Mouse (Mus musculus): ENCODE measurements around the gene Txlnb. TPM values are rescaled to one million over a fixed set of nuclear protein-coding genes. Genes with fewer than 3 reads are reported as not detected.

The Txlnb gene
- polyA plus RNA-seq, 1 experiment from 2014 or later = 1.7 TPM

DNA sequence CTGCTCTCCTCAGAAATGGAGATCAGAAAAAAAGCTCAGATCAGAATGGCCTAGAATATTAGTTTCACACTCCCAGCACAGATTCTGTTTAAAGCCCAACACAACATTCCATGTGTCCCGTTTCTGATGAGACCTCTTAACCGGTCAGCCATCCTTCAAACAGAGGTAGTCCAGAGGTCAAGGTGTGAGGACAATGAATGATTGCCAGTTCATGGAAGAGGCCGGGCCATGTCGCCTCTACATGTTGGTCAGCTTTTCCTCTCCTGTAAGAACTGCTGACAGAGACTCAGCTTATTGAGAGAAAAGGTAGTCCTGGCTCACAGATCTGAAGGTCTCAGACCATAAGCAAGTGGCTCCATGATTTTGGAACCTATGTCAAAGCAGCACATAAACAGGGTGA, 33.2 kb downstream of the Txlnb start:
- WGBS = 82% methylated on average over 4 of the region's 4 CpGs

DNA sequence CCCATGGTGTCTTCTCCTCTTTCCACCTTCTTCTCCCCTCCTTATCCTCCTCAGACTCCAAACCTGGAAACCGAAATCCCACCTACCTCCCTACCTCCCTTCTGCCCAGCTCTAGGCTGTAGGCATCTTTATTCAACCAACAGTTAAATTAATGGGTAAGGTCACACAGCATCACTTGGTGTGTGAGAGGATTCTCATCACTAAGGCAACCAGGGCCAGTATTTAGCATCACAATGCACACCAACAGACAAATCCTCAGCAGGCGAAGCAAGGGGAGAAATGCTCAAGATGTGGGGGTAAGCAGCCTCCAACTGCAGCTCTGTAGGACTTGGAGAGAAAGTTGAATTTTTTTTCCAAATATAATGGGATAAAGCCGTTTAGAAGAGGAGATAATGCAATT, 35.0 kb downstream of the Txlnb start:
- no peak overlapping the region for H3K27ac ChIP-seq (replicated peaks)
- no peak overlapping the region for H3K9ac ChIP-seq
- no peak overlapping the region for H3K4me2 ChIP-seq
- 11% methylated on average over 3 of the region's 3 CpGs for WGBS
- no peaks in the 10 kb centered on the region for H3K9me3 ChIP-seq
- no peaks in the 10 kb centered on the region for H3K27me3 ChIP-seq
- no peak overlapping the region for H3K4me3 ChIP-seq
- no peaks in the 10 kb centered on the region for H3K36me3 ChIP-seq
- ATAC-seq (ENCODE audit: low FRiP score, low read depth) = no peak
- peaks cover 4% of the 10 kb centered on the region for H3K4me1 ChIP-seq (replicated peaks)

More for the DNA sequence above, 33.2 kb downstream of the Txlnb start:
- Histone ChIP-seq H3K4me2 (no peak overlapping the region), H3K4me3 (no peak overlapping the region), H3K9me3 (no peaks in the 10 kb centered on the region), H3K36me3 (no peaks in the 10 kb centered on the region), H3K27ac (replicated peaks) (no peak overlapping the region), H3K27me3 (no peaks in the 10 kb centered on the region), H3K9ac (no peak overlapping the region), H3K4me1 (replicated peaks) (peaks cover 4% of the 10 kb centered on the region)
- ATAC-seq (ENCODE audit: low FRiP score, low read depth) = no peak

DNA sequence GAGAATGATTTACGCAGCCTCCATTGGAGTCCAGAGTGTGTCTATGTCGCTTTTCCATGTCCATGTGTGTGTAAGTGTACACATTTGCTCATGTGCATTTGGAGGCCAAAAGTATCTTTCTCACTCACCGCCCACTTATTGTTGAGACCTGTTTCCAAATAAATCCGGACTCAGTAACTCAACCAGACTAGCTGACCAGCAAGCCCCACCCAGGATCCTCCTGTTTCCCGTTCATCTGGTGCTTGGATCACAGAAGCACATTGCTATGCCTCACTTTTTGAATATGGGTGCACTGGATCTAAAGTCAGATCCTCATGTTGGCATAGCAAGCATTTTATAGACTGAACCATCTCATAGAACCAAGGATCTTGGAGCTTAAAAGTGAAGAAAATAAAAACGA, 39.0 kb downstream of the Txlnb start:
- H3K9ac ChIP-seq = no peak overlapping the region
- H3K4me2 ChIP-seq = no peak overlapping the region
- 84% methylated on average over 6 of the region's 6 CpGs for WGBS
- no peak overlapping the region for H3K27ac ChIP-seq (replicated peaks)
- H3K27me3 ChIP-seq = no peaks in the 10 kb centered on the region
- ATAC-seq (ENCODE audit: low FRiP score, low read depth) = no peak
- H3K36me3 ChIP-seq = no peaks in the 10 kb centered on the region
- no peaks in the 10 kb centered on the region for H3K9me3 ChIP-seq
- H3K4me3 ChIP-seq = no peak overlapping the region
- H3K4me1 ChIP-seq (replicated peaks) = no peaks in the 10 kb centered on the region

DNA sequence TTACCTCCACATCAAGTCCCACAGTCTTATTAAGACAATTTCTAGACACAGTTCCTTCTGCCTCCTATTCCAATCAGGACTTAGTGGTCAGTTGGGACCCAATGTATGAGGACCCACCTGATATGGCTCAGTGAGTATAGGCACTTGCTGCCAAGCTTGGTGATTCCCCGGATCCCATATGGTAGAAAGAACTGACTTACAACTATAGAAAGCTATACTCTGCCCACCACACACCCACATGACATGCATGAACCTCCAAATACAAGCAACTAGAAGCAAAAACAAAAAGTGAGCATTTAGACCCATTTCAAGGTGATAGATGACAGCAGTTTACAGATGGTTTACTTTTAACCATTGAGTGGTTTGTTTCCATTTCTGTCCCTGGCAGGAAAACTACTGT, 40.2 kb downstream of the Txlnb start:
- no peaks in the 10 kb centered on the region for H3K36me3 ChIP-seq
- no peak overlapping the region for H3K27ac ChIP-seq (replicated peaks)
- H3K4me2 ChIP-seq = no peak overlapping the region
- H3K9ac ChIP-seq = no peak overlapping the region
- H3K4me1 ChIP-seq (replicated peaks) = no peaks in the 10 kb centered on the region
- ATAC-seq (ENCODE audit: low FRiP score, low read depth) = no peak
- H3K27me3 ChIP-seq = no peaks in the 10 kb centered on the region
- no peak overlapping the region for H3K4me3 ChIP-seq
- 100% methylated on average over 1 of the region's 1 CpGs for WGBS
- no peaks in the 10 kb centered on the region for H3K9me3 ChIP-seq

DNA sequence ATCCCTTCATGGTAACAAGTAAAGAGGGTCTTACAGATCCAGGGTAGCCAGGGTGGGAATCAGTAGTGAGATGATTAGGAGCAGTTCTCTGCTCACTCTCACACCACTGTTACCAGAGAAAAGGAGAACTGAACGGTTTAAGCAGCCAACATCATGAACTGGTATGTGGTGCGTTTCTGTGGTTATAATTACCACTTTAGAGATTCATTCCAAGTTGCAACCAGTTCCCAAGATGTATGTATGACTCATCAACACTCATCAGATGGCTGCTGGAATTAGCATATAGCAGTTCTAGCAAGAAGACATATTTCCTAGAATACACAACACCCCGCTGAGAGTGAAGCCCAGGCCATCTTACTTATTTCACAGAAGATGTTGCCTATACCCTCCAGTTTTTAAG, 46.0 kb downstream of the Txlnb start:
- no peak overlapping the region for H3K27ac ChIP-seq (replicated peaks)

DNA sequence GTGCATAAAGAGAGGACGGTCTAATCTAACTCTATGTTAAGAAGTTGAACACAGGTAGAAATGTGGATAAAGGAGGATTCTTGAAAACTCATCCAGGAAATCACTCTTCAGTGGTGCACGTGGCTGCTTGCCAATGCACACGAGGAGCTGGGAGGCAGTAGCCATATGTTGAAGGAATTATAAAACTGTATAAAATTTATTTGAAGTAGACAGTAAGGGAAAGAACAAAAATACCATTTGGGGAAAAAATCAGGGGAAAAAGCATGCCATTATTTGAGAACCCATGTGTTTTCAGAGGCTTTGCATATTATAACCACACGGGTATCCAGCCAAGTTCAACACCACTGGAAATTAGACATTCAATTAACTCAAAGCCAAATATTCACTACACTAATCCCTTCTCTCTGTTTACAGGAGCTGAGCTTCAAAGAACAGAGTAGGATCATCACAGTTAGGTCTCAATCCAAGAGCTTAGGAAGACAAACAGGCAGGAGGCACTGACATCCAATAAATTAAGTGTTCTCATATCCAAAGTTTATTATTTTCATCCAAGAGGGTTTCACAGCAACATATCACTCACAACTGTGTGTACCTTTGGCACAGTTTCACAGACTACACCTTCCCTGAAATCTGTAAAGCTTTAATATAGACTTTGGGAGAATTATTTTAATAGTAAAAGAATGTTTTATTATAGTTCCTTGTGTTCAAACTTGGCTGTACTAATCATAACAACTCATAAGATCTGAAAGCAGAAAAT, 48.9 kb downstream of the Txlnb start:
- H3K9ac ChIP-seq = no peak overlapping the region
- no peak overlapping the region for H3K4me3 ChIP-seq
- H3K9me3 ChIP-seq = no peaks in the 10 kb centered on the region
- no peaks in the 10 kb centered on the region for H3K4me1 ChIP-seq (replicated peaks)
- ATAC-seq (ENCODE audit: low FRiP score, low read depth) = no peak
- no peaks in the 10 kb centered on the region for H3K27me3 ChIP-seq
- H3K36me3 ChIP-seq = no peaks in the 10 kb centered on the region
- no peak overlapping the region for H3K27ac ChIP-seq (replicated peaks)
- no peak overlapping the region for H3K4me2 ChIP-seq
- WGBS = 63% methylated on average over 4 of the region's 4 CpGs

More for the DNA sequence above, 46.0 kb downstream of the Txlnb start:
- Histone ChIP-seq H3K4me1 (replicated peaks) (no peaks in the 10 kb centered on the region), H3K9me3 (no peaks in the 10 kb centered on the region), H3K36me3 (no peaks in the 10 kb centered on the region), H3K9ac (no peak overlapping the region), H3K27me3 (no peaks in the 10 kb centered on the region), H3K4me3 (no peak overlapping the region), H3K4me2 (no peak overlapping the region)
- WGBS = 95% methylated on average over 3 of the region's 3 CpGs
- no peak for ATAC-seq (ENCODE audit: low FRiP score, low read depth)

DNA sequence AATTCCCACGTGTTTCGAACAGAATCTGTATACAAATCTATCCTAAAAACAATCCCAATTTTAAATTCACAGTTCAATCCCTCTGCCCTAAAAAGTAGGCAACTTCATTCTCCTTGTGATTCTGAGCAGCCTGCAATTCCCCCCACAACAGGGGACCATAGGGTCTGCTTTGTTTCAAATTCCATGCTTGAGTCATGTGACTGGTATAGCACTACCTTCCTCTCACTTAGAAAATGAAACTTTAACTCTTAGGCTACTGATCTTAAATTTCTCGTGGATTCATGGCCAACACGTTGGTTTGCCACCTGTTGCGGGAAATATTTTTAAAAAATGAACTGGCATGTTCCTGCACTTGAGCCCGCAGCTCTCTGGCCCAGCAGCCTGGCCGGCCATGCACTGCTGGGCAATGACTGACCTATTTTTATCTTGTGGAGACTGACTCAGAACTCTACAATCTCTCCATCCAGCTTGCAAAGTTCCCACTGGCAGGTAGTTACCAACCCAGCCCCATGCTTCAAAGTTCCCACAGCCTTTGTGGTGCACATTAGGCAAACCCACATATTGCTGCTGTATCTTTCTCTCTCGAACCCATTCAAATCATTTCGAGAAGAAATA, 61.7 kb downstream of the Txlnb start:
- Histone ChIP-seq H3K4me1 (replicated peaks) (no peaks in the 10 kb centered on the region), H3K9me3 (0 out of 2 replicates have a peak, but pooled peaks cover 5% of the 10 kb centered on the region), H3K27ac (replicated peaks) (no peak overlapping the region), H3K9ac (no peak overlapping the region), H3K36me3 (no peaks in the 10 kb centered on the region), H3K4me2 (no peak overlapping the region), H3K27me3 (no peaks in the 10 kb centered on the region), H3K4me3 (no peak overlapping the region)
- WGBS = 87% methylated on average over 9 of the region's 9 CpGs
- ATAC-seq (ENCODE audit: low FRiP score, low read depth) = no peak

DNA sequence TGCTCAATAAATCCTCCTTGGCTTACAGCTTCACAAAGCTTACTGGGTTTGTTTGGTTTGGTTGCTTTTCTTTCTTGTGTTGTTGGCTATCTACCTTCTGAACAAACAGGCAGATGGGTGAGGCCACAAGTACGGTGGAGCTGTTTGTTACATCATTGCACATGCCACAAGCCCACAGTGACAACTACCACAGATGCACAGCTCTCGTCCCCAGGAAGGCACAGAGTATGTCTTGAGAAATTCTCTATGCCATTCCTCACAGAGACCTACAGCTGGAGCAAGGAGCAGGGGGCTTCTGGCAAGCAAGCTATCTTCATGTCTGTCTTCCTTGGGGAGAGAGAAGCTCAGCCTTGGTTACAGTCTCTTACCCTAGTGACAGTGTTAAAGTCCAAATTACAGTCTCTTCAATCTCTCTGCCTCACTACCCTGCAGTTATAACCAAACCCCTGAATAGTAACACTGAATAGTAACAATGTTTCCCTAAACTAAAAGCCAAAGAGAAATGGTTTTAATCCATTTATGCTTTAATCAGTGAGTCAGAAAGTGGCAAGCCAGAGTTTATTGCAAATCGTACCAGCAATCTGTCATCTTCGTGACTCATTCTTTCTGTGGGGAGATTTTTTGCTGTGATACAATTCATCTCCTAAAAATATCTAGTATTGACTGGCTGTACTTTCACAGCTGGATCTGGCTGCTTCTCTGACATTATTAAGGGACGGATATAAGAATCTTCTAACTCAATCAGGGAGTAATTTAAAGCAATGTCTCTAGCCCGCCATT, 64.9 kb downstream of the Txlnb start:
- Histone ChIP-seq H3K36me3 (no peaks in the 10 kb centered on the region), H3K4me1 (replicated peaks) (no peaks in the 10 kb centered on the region), H3K4me3 (no peak overlapping the region), H3K27me3 (no peaks in the 10 kb centered on the region), H3K9me3 (0 out of 2 replicates have a peak, but pooled peaks cover 5% of the 10 kb centered on the region), H3K4me2 (no peak overlapping the region), H3K27ac (replicated peaks) (no peak overlapping the region), H3K9ac (no peak overlapping the region)
- 74% methylated on average over 6 of the region's 6 CpGs for WGBS
- ATAC-seq (ENCODE audit: low FRiP score, low read depth) = no peak

DNA sequence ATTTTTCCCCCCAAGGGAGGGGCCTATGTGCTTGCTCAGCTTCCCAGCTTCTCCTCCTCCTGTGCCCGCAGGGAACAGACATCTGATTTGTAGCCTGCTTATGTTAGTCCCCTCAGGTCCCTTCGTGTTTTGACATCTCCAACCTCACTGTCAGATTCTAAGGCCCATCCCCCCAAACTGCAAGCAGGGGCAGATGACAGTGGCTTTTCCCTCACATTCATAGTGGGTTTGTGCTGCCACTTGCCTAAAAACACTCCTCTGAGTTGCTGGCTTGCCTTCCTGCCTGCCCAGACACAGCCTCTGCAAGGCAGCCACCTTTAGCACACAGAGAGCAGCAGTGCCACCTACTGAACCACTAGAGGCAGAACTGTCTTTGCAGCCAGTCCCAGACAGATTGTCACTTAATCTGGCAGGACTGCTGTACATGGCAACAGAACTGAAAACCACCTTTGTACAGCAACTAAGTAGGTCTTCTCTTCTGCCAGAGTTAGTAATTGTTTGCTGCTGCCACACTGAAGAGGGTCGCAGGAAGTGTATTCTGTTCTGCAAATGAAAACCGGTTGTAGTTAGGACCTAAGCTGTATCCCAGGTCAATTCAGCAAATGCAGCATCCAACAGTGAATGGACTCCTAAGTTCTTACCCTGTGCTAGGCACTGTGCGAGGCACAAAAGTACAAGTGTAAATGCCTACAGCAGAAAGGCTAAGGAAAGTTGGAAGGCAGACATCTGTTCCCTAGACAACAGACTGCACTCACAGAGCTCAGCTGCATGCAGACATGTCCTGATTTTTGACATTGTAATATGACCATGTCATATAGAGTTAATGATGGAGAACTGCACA, 74.0 kb downstream of the Txlnb start:
- no peak overlapping the region for H3K27ac ChIP-seq (replicated peaks)
- H3K9me3 ChIP-seq = no peaks in the 10 kb centered on the region
- ATAC-seq (ENCODE audit: low FRiP score, low read depth) = peak; percentile 97

DNA sequence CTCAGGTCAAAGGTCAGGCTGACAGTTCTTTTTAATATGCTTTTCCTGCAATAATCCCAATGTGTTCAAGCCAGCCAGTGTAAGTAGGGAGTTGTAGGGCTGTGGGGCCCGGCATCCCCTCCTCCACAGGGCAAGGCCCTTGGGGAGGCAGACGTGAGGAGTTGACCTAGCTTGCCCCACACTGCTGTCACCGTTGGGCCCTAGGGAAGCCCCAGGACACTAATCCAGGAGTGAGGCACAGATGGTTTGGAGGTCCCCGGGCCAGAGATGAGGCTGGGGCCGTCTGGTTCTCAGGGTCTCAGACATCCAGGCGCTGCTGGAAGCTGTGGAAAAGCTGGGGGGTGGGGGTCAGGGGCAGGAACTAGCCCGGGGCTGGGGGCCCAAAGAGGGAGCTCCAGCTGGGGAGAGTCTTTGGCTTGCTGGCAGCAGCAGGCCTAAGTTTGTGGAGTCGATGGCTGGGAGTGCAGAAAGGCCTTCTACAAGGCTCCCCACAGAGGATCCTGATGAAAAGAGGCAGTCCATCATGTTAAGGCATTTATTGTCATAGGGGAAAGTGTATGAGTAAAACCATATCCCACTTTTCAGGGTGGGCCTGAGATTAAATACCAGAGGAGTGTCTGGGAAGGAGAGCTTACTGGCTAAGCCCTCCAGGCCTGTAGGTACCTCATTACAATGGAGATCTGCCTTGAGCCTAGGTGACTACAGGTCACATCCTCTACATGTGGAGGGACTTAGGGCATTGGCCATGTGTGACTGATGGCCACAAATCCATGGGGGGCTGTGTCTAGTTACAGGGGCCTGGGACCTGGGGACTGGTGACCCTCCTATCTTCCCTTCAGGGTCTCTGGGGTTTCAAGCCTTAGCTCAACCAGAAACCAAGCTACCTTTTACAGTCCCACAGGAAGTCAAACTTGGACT, 82.2 kb downstream of the Txlnb start:
- WGBS = 41% methylated on average over 8 of the region's 8 CpGs

More for the DNA sequence above, 74.0 kb downstream of the Txlnb start:
- Histone ChIP-seq H3K4me1 (replicated peaks) (no peaks in the 10 kb centered on the region; the same call in 1 of the 2 replicates), H3K4me2 (no peak overlapping the region), H3K4me3 (no peak overlapping the region), H3K9ac (no peak overlapping the region), H3K36me3 (no peaks in the 10 kb centered on the region), H3K27me3 (no peaks in the 10 kb centered on the region)
- 27% methylated on average over 5 of the region's 5 CpGs for WGBS

DNA sequence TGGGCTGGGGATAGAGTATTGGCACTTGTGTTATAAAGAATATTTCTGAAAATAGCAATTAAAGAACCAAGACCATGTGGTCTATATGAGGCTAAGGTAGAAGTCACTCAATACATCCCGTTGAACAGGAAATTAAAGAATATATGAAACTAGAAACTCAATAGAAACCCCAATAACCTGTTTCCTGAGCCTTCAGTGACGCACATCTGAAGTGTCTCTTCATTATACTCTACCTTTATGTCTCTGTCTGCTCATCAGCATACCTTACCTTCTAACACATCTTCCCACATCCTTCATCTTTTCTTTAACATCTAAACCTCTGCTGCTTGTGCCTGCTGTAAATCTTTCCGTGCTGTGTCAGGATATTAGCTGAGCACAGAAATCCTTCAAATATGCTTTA, 84.0 kb downstream of the Txlnb start:
- WGBS = 93% methylated on average over 3 of the region's 3 CpGs
- Histone ChIP-seq H3K4me3 (no peak overlapping the region), H3K36me3 (no peaks in the 10 kb centered on the region), H3K27ac (replicated peaks) (no peak overlapping the region), H3K4me2 (no peak overlapping the region), H3K9ac (no peak overlapping the region), H3K9me3 (no peaks in the 10 kb centered on the region), H3K27me3 (no peaks in the 10 kb centered on the region), H3K4me1 (replicated peaks) (no peaks in the 10 kb centered on the region)
- no peak for ATAC-seq (ENCODE audit: low FRiP score, low read depth)

More for the DNA sequence above, 82.2 kb downstream of the Txlnb start:
- Histone ChIP-seq H3K4me2 (no peak overlapping the region), H3K27me3 (no peaks in the 10 kb centered on the region), H3K9ac (no peak overlapping the region), H3K4me1 (replicated peaks) (no peaks in the 10 kb centered on the region), H3K9me3 (no peaks in the 10 kb centered on the region), H3K4me3 (no peak overlapping the region), H3K36me3 (no peaks in the 10 kb centered on the region), H3K27ac (replicated peaks) (no peak overlapping the region)
- ATAC-seq (ENCODE audit: low FRiP score, low read depth) = 0 out of 2 replicates have a peak, but pooled peaks have one; percentile 15

All from hindbrain, embryonic 15.5 days (tissue).